Mouse (Mus musculus) limb, embryonic 12.5 days (tissue): ENCODE measurements at regions not wholly inside any gene's neighbourhood (a gene's known extent, or its start where the extent isn't known, plus 50 kb on each side); places are given as distances from the start of the nearest gene placed in this dataset.

Experiments
- ATAC-seq: fragments of 200-750 bp; cut with Nextera tagmentation; 2 replicates; pipeline ENCODE4 v1.8.0; 2017; ENCODE audit warnings: low read depth, moderate TSS enrichment; ENCODE audit not compliant: insufficient number of reproducible peaks, insufficient read depth, low FRiP score, low TSS enrichment
- H3K27ac ChIP-seq: fragments of 300-500 bp; sonication (generic); 2 replicates; pipeline ENCODE4 v1.5.1; 2016; ENCODE audit warnings: mild to moderate bottlenecking, moderate library complexity
- H3K27me3 ChIP-seq: fragments of 300-500 bp; sonication (generic); 2 replicates; pipeline ENCODE4 v1.6.1; 2016; ENCODE audit warnings: mild to moderate bottlenecking, moderate library complexity
- H3K36me3 ChIP-seq: fragments of 300-500 bp; sonication (generic); 2 replicates; pipeline ENCODE4 v1.6.1; 2016; ENCODE audit warnings: mild to moderate bottlenecking, moderate library complexity
- H3K4me1 ChIP-seq: fragments of 300-500 bp; sonication (generic); replicated peaks from 2 replicates; pipeline ENCODE4 v1.6.1; 2016
- H3K4me2 ChIP-seq: fragments of 300-500 bp; sonication (generic); 2 replicates; pipeline ENCODE4 v1.6.1; 2016; ENCODE audit warnings: mild to moderate bottlenecking, moderate library complexity
- H3K4me3 ChIP-seq: fragments of 300-500 bp; sonication (generic); replicated peaks from 2 replicates; pipeline ENCODE4 v1.5.1; 2016; ENCODE audit warnings: mild to moderate bottlenecking
- H3K9ac ChIP-seq: fragments of 300-500 bp; sonication (generic); replicated peaks from 2 replicates; pipeline ENCODE4 v1.6.1; 2016; ENCODE audit warnings: mild to moderate bottlenecking, moderate library complexity
- H3K9me3 ChIP-seq: fragments of 300-500 bp; sonication (generic); 2 replicates; pipeline ENCODE4 v1.6.1; 2016; ENCODE audit warnings: mild to moderate bottlenecking, moderate library complexity
- WGBS: fragments of 180-500 bp; shearing (Covaris S2); methylation state at CpG from one replicate; pipeline ENCODE4 v1.1.7; 2016; 5-methylcytosine and 5-hydroxymethylcytosine counted together

- Histone ChIP-seq H3K4me3 (no peak overlapping the region), H3K27me3 (no peaks in the 10 kb centered on the region), H3K9ac (no peak overlapping the region), H3K4me1 (no peaks in the 10 kb centered on the region), H3K36me3 (no peaks in the 10 kb centered on the region), H3K27ac (no peak overlapping the region), H3K9me3 (no peaks in the 10 kb centered on the region), H3K4me2 (no peak overlapping the region)
- 30% methylated on average over 6 of the region's 6 CpGs for WGBS
- no peak for ATAC-seq
These were observed 481.0 kb downstream of the Lipi start for GRCm38 (mm10) chr16:75104894-75105293.

- Histone ChIP-seq H3K4me2 (peak overlapping the region; percentile 59), H3K27ac (no peak overlapping the region), H3K9me3 (no peaks in the 10 kb centered on the region), H3K27me3 (no peaks in the 10 kb centered on the region), H3K36me3 (no peaks in the 10 kb centered on the region), H3K9ac (no peak overlapping the region), H3K4me3 (no peak overlapping the region; the same call in 1 of the 2 replicates), H3K4me1 (peaks cover 16% of the 10 kb centered on the region)
- no peak for ATAC-seq
- 44% methylated on average over 6 of the region's 6 CpGs for WGBS
These were observed 492.7 kb downstream of the Lipi start for GRCm38 (mm10) chr16:75093163-75093562.

GRCm38 (mm10) chr16:75092471-75093130, 493.3 kb downstream of the Lipi start:
- H3K4me1 ChIP-seq = peaks cover 16% of the 10 kb centered on the region
- no peak; the same call in 1 of the 2 replicates for ATAC-seq
- H3K36me3 ChIP-seq = no peaks in the 10 kb centered on the region
- WGBS = 7% methylated on average over 12 of the region's 12 CpGs
- H3K9me3 ChIP-seq = no peaks in the 10 kb centered on the region
- no peak overlapping the region for H3K9ac ChIP-seq
- H3K27me3 ChIP-seq = no peaks in the 10 kb centered on the region
- peak overlapping the region; percentile 29 for H3K4me3 ChIP-seq
- peak overlapping the region; percentile 59 for H3K4me2 ChIP-seq
- 0 out of 2 replicates have a peak overlapping the region, but pooled peaks have one; percentile 17 for H3K27ac ChIP-seq

GRCm38 (mm10) chr16:75091931-75092330, 493.9 kb downstream of the Lipi start:
- Histone ChIP-seq H3K36me3 (no peaks in the 10 kb centered on the region), H3K27ac (no peak overlapping the region), H3K4me2 (peak overlapping the region; percentile 59), H3K4me1 (peaks cover 16% of the 10 kb centered on the region), H3K4me3 (peak overlapping the region; percentile 29; the same call in 1 of the 2 replicates), H3K9me3 (no peaks in the 10 kb centered on the region), H3K9ac (no peak overlapping the region), H3K27me3 (no peaks in the 10 kb centered on the region)
- WGBS = 41% methylated on average over 2 of the region's 2 CpGs
- no peak for ATAC-seq

- no peak overlapping the region for H3K9ac ChIP-seq
- ATAC-seq = no peak
- H3K9me3 ChIP-seq = no peaks in the 10 kb centered on the region
- no peak overlapping the region for H3K4me3 ChIP-seq
- peaks cover 16% of the 10 kb centered on the region for H3K4me1 ChIP-seq
- no peaks in the 10 kb centered on the region for H3K27me3 ChIP-seq
- no peaks in the 10 kb centered on the region for H3K36me3 ChIP-seq
- H3K27ac ChIP-seq = no peak overlapping the region
- no peak overlapping the region for H3K4me2 ChIP-seq
- WGBS = 77% methylated on average over 6 of the region's 6 CpGs
These were observed 496.4 kb downstream of the Lipi start for GRCm38 (mm10) chr16:75089383-75090035.

GRCm38 (mm10) chr16:75088701-75089100, 497.2 kb downstream of the Lipi start:
- H3K9me3 ChIP-seq = no peaks in the 10 kb centered on the region
- no peak for ATAC-seq
- no peak overlapping the region for H3K4me2 ChIP-seq
- H3K27me3 ChIP-seq = no peaks in the 10 kb centered on the region
- no peak overlapping the region for H3K4me3 ChIP-seq
- peaks cover 16% of the 10 kb centered on the region for H3K4me1 ChIP-seq
- WGBS = 91% methylated on average over 5 of the region's 5 CpGs
- no peak overlapping the region for H3K9ac ChIP-seq
- no peak overlapping the region for H3K27ac ChIP-seq
- H3K36me3 ChIP-seq = no peaks in the 10 kb centered on the region

- no peaks in the 10 kb centered on the region for H3K4me1 ChIP-seq
- WGBS = 86% methylated on average over 5 of the region's 5 CpGs
- H3K36me3 ChIP-seq = no peaks in the 10 kb centered on the region
- H3K4me2 ChIP-seq = no peak overlapping the region
- H3K4me3 ChIP-seq = no peak overlapping the region
- no peaks in the 10 kb centered on the region for H3K9me3 ChIP-seq
- H3K27me3 ChIP-seq = no peaks in the 10 kb centered on the region
- no peak for ATAC-seq
- no peak overlapping the region for H3K9ac ChIP-seq
- no peak overlapping the region for H3K27ac ChIP-seq
These were observed 520.6 kb downstream of the Lipi start for GRCm38 (mm10) chr16:75065281-75065680.

GRCm38 (mm10) chr16:75052953-75053352, 532.9 kb downstream of the Lipi start:
- Histone ChIP-seq H3K4me2 (no peak overlapping the region), H3K9me3 (no peaks in the 10 kb centered on the region), H3K27me3 (no peaks in the 10 kb centered on the region), H3K36me3 (no peaks in the 10 kb centered on the region), H3K9ac (no peak overlapping the region), H3K27ac (no peak overlapping the region), H3K4me1 (no peaks in the 10 kb centered on the region), H3K4me3 (no peak overlapping the region)
- ATAC-seq = no peak

GRCm38 (mm10) chr16:75045969-75046368, 539.9 kb downstream of the Lipi start:
- H3K9me3 ChIP-seq = no peaks in the 10 kb centered on the region
- 84% methylated on average over 2 of the region's 2 CpGs for WGBS

More at GRCm38 (mm10) chr16:75045969-75046368, 539.9 kb downstream of the Lipi start:
- Histone ChIP-seq H3K36me3 (no peaks in the 10 kb centered on the region), H3K4me2 (no peak overlapping the region), H3K4me1 (no peaks in the 10 kb centered on the region), H3K9ac (no peak overlapping the region), H3K27me3 (no peaks in the 10 kb centered on the region), H3K4me3 (no peak overlapping the region), H3K27ac (no peak overlapping the region)
- ATAC-seq = no peak
